Mouse (Mus musculus) myocyte (in vitro differentiated cells): Measurements from ENCODE around the gene Ang. TPM values are rescaled to one million over a fixed set of nuclear protein-coding genes. Genes with fewer than 3 reads are reported as not detected.

ENCODE experiments used
- H3K27me3 ChIP-seq: one replicate; pipeline ENCODE4 v1.6.1; 2011; ENCODE audit not compliant: control insufficient read depth, insufficient read depth, insufficient read length
- H3K36me3 ChIP-seq: one replicate; pipeline ENCODE4 v1.6.1; 2011; ENCODE audit not compliant: control insufficient read depth, insufficient read depth
- H3K4me2 ChIP-seq: one replicate; pipeline ENCODE4 v1.6.1; 2011; ENCODE audit warnings: low read depth, control low read depth
- H3K4me3 ChIP-seq: one replicate; pipeline ENCODE4 v1.5.1; 2011; ENCODE audit warnings: mild to moderate bottlenecking, control low read depth, moderate library complexity
- H3K79me2 ChIP-seq: one replicate; pipeline ENCODE4 v1.6.1; 2011; ENCODE audit not compliant: control insufficient read depth, insufficient read depth
- H3ac ChIP-seq: one replicate; pipeline ENCODE4 v1.6.1; 2011; ENCODE audit not compliant: control insufficient read depth, insufficient read length
- CEBPB ChIP-seq: IDR thresholded peaks from 2 replicates; pipeline ENCODE4 v1.6.1; 2011; ENCODE audit warnings: mild to moderate bottlenecking, moderate library complexity; ENCODE audit not compliant: poor library complexity, insufficient read depth, severe bottlenecking
- E2F4 ChIP-seq: IDR thresholded peaks from one replicate; pipeline ENCODE4 v1.6.1; 2011; ENCODE audit warnings: mild to moderate bottlenecking, control low read depth, moderate library complexity; ENCODE audit not compliant: insufficient read depth
- MAX ChIP-seq: IDR thresholded peaks from one replicate; pipeline ENCODE4 v1.6.1; 2011; ENCODE audit warnings: low read depth, mild to moderate bottlenecking, control low read depth
- MYOD1 ChIP-seq, 3 experiments: IDR thresholded peaks; one replicate each; pipeline ENCODE4 v1.6.1; 2011; ENCODE audit warnings: control low read depth in 2 of 3, low read depth in 2 of 3, mild to moderate bottlenecking in 2 of 3, moderate library complexity in 1 of 3; ENCODE audit not compliant: insufficient read length in 2 of 3, control insufficient read depth in 1 of 3
- MYOG ChIP-seq, 3 experiments: IDR thresholded peaks; one replicate each; pipeline ENCODE4 v1.6.1; 2011; ENCODE audit warnings: control low read depth in 2 of 3, low read depth in 2 of 3, mild to moderate bottlenecking in 2 of 3; ENCODE audit not compliant: insufficient read length in 2 of 3, control insufficient read depth in 1 of 3, insufficient read depth in 1 of 3
- POLR2A ChIP-seq: IDR thresholded peaks from one replicate; pipeline ENCODE4 v1.6.1; 2011; ENCODE audit warnings: low read depth, mild to moderate bottlenecking, control low read depth, moderate library complexity; ENCODE audit not compliant: insufficient read length
- POLR2AphosphoS2 ChIP-seq: IDR thresholded peaks from one replicate; pipeline ENCODE4 v1.6.1; 2011; ENCODE audit warnings: low read depth, control low read depth; ENCODE audit not compliant: insufficient read length
- REST ChIP-seq: IDR thresholded peaks from one replicate; pipeline ENCODE4 v1.6.1; 2011; ENCODE audit warnings: mild to moderate bottlenecking, control low read depth, moderate library complexity; ENCODE audit not compliant: insufficient read depth, insufficient read length
- SRF ChIP-seq: IDR thresholded peaks from one replicate; pipeline ENCODE4 v1.6.1; 2011; ENCODE audit warnings: low read depth; ENCODE audit not compliant: control insufficient read depth, insufficient read length
- TCF12 ChIP-seq: IDR thresholded peaks from one replicate; pipeline ENCODE4 v1.6.1; 2011; ENCODE audit warnings: mild to moderate bottlenecking, control low read depth; ENCODE audit not compliant: poor library complexity, insufficient read depth, severe bottlenecking
- TCF3 ChIP-seq: IDR thresholded peaks from one replicate; pipeline ENCODE4 v1.6.1; 2011; ENCODE audit warnings: low read depth, control low read depth; ENCODE audit not compliant: insufficient read length
- USF1 ChIP-seq: IDR thresholded peaks from one replicate; pipeline ENCODE4 v1.6.1; 2011; ENCODE audit warnings: low read depth, mild to moderate bottlenecking, control low read depth, moderate library complexity
- polyA plus RNA-seq: library from polyadenylated mRNA; unstranded; fragments of >200 nt; fragmentation: generic; extraction: Trizol; gene quantifications from one replicate; pipeline ENCODE4 v1.2.1, GENCODE M21; 2012; ENCODE audit warnings: missing spikeins

Ang gene
- polyA plus RNA-seq, 1 experiment: 1.3 TPM

GRCm38 (mm10) chr14:51130315-51130940 is 39.5 kb downstream of the Ang start:
- Histone ChIP-seq H3K79me2 (no peaks in the 10 kb centered on the region), H3K27me3 (peaks cover 6% of the 10 kb centered on the region), H3K4me2 (no peak overlapping the region), H3K36me3 (no peaks in the 10 kb centered on the region), H3K4me3 (no peak overlapping the region), H3ac (no peak overlapping the region)
- TF ChIP-seq TCF12 (no peak), SRF (no peak), MAX (no peak), MYOG (IDR thresholded peaks at IDR 0.05; ENCODE audit: control insufficient read depth in 1 of 3, insufficient read depth in 1 of 3, insufficient read length in 2 of 3, low read depth in 2 of 3) (no peak), POLR2A (no peak), CEBPB (no peak), E2F4 (no peak)

- no peak for TF ChIP-seq USF1
- no peak for TF ChIP-seq CEBPB
- TF ChIP-seq POLR2A: no peak
- no peak for TF ChIP-seq E2F4
- no peak for TF ChIP-seq TCF12
- TF ChIP-seq SRF: no peak
- TF ChIP-seq MYOG (IDR thresholded peaks at IDR 0.05; ENCODE audit: control insufficient read depth in 1 of 3, insufficient read depth in 1 of 3, insufficient read length in 2 of 3, low read depth in 2 of 3): no peak
- no peak for TF ChIP-seq MYOD1 (IDR thresholded peaks at IDR 0.05; ENCODE audit: control insufficient read depth in 1 of 3, insufficient read length in 2 of 3, low read depth in 2 of 3)
- no peak for TF ChIP-seq TCF3
- TF ChIP-seq REST: no peak
- TF ChIP-seq MAX: no peak
- TF ChIP-seq POLR2AphosphoS2: no peak
- Histone ChIP-seq H3K4me3 (no peak overlapping the region), H3K36me3 (no peaks in the 10 kb centered on the region), H3K4me2 (no peak overlapping the region), H3K79me2 (no peaks in the 10 kb centered on the region), H3K27me3 (peaks cover 6% of the 10 kb centered on the region), H3ac (no peak overlapping the region)
These were observed 40.3 kb downstream of the Ang start for GRCm38 (mm10) chr14:51131086-51131815.

DNA sequence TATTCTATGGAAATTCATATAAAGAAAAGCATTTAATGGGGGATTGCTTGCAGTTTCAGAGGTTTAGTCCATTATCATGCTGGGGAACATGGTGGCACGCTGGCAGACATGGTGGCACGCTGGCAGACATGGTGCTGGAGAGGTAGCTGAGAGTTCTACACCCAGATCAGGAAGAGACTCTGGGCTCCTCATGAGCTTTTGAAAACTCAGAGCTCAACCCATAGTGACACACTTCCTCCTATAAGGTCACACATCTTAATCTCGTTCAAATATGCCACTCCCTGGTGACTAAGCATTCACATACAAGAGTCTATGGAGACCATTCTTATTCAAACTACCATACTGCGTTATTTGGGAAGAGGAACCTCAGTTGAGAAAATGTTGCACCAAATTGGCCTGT is 41.4 kb downstream of the Ang start:
- no peak overlapping the region for H3K4me2 ChIP-seq

GRCm38 (mm10) chr14:51140342-51140741 is 49.4 kb downstream of the Ang start:
- Histone ChIP-seq H3ac (no peak overlapping the region), H3K36me3 (no peaks in the 10 kb centered on the region), H3K27me3 (no peaks in the 10 kb centered on the region), H3K4me3 (no peak overlapping the region), H3K79me2 (no peaks in the 10 kb centered on the region), H3K4me2 (peak overlapping the region; percentile 3)
- TF ChIP-seq CEBPB: peak; percentile 75
- no peak for TF ChIP-seq E2F4

More for the DNA sequence above, 41.4 kb downstream of the Ang start:
- Histone ChIP-seq H3K79me2 (no peaks in the 10 kb centered on the region), H3K4me3 (no peak overlapping the region), H3K36me3 (no peaks in the 10 kb centered on the region), H3ac (no peak overlapping the region), H3K27me3 (peaks cover 6% of the 10 kb centered on the region)
- TF ChIP-seq MYOG (IDR thresholded peaks at IDR 0.05; ENCODE audit: control insufficient read depth in 1 of 3, insufficient read depth in 1 of 3, insufficient read length in 2 of 3, low read depth in 2 of 3) (no peak), E2F4 (no peak), USF1 (no peak), REST (no peak), TCF3 (no peak), TCF12 (no peak), MYOD1 (IDR thresholded peaks at IDR 0.05; ENCODE audit: control insufficient read depth in 1 of 3, insufficient read length in 2 of 3, low read depth in 2 of 3) (no peak), MAX (no peak), SRF (no peak), POLR2AphosphoS2 (no peak), POLR2A (no peak), CEBPB (no peak)

DNA sequence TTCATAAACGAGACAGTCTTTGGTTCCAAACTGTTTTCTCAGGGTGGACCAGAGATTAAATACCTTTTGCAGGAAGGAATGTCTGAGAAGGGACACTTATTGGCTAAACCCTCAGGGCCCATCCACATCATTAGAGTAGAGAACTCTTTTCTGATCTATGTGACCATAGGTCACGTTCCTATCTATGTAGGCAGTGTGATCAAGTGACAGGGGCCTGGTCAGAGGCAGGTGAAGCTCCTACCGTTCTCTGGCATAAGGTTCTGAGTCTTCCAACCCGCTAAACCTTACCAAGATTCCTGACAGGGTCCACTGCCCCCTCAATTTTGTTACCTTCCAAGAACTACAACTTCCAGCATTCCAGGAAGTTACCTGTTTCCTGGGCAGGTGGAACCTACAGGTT is 51.2 kb downstream of the Ang start:
- Histone ChIP-seq H3ac (no peak overlapping the region), H3K79me2 (no peaks in the 10 kb centered on the region), H3K4me2 (no peak overlapping the region), H3K4me3 (no peak overlapping the region), H3K27me3 (no peaks in the 10 kb centered on the region), H3K36me3 (no peaks in the 10 kb centered on the region)
- TF ChIP-seq TCF12 (no peak), MAX (no peak), USF1 (no peak), CEBPB (no peak), SRF (no peak), TCF3 (no peak), MYOD1 (IDR thresholded peaks at IDR 0.05; ENCODE audit: control insufficient read depth in 1 of 3, insufficient read length in 2 of 3, low read depth in 2 of 3) (no peak), REST (no peak), E2F4 (no peak), POLR2AphosphoS2 (no peak), MYOG (IDR thresholded peaks at IDR 0.05; ENCODE audit: control insufficient read depth in 1 of 3, insufficient read depth in 1 of 3, insufficient read length in 2 of 3, low read depth in 2 of 3) (no peak), POLR2A (no peak)
